Mouse (Mus musculus) CD4-positive, CD25-positive, alpha-beta regulatory T cell, adult 9 weeks (primary cell): ENCODE results near the gene Emp2. TPM values are rescaled to one million over a fixed set of nuclear protein-coding genes. Genes with fewer than 3 reads are reported as not detected.

ENCODE experiments used
- polyA plus RNA-seq: library from polyadenylated mRNA; unstranded; fragments of 100-300 nt; shearing (Covaris generic); gene quantifications from one replicate; pipeline ENCODE4 v1.2.1, GENCODE M21; 2017

The Emp2 gene
- 0.07 TPM for polyA plus RNA-seq

DNA sequence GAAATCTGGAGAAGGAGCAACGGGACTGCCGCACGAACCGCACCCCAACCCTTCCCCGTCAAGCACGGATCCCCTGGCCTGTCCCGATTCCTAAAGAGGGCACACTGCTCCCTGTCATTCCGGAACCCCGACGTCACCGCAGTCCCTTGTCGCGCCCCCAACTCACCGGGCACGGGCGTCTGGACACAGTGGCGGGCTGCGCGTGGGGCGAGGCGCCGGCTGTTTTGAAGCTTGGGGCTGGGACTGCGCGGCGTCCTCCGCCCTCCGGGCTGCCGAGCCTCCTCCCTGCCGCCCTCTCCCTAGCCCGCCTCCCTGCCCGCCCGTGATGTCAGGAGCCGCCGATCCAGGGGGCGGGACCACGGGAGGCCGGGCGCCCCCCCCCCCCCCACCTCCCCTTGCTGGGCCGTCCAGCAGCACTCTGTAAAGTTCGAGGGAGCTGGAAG is at the start of gene Emp2:
Gene Emp2 (minus strand): TSS at position 323 of the 443 bp plus-strand sequence.

Other genes with a start within 250 kb of the Emp2 start
- gene Rpl39l, start 143.7 kb downstream of the Emp2 start, polyA plus RNA-seq = 1.2 TPM
- not detected for gene Atf7ip2, start 121.3 kb downstream of the Emp2 start, polyA plus RNA-seq
- not detected for gene Tekt5, start 81.5 kb upstream of the Emp2 start, polyA plus RNA-seq
- gene Nubp1, start 98.0 kb upstream of the Emp2 start, polyA plus RNA-seq = 37.9 TPM
- gene Tvp23a, start 133.4 kb upstream of the Emp2 start, polyA plus RNA-seq = 1.3 TPM
- 1.1 TPM for gene Ciita, start 166.1 kb upstream of the Emp2 start, polyA plus RNA-seq
- gene Dexi, start 229.1 kb upstream of the Emp2 start, polyA plus RNA-seq = 4.0 TPM
- gene Clec16a, start 231.4 kb upstream of the Emp2 start, polyA plus RNA-seq = 21.4 TPM